Mouse (Mus musculus): ENCODE data around the gene Olfr987. TPM values are rescaled to one million over a fixed set of nuclear protein-coding genes. Genes with fewer than 3 reads are reported as not detected.
"Not testable (repeated sequence)": the region's sequence is repeated elsewhere in the genome, so short reads cannot be mapped to it uniquely, and the experiment has no call there.

Gene Olfr987
- total RNA-seq (2014; fragmentation: Nextera tagmentation) (not detected in 2 replicates), total RNA-seq (2017) (not detected in 2 replicates)

GRCm38 (mm10) chr2:85339215-85339614, at the start of gene Olfr987:
TSS of gene Olfr987 (minus strand) at chr2:85339315.
- ATAC-seq (replicated peaks; ENCODE audit: low FRiP score, low TSS enrichment, poor library complexity, severe bottlenecking) = not testable (repeated sequence)

DNA sequence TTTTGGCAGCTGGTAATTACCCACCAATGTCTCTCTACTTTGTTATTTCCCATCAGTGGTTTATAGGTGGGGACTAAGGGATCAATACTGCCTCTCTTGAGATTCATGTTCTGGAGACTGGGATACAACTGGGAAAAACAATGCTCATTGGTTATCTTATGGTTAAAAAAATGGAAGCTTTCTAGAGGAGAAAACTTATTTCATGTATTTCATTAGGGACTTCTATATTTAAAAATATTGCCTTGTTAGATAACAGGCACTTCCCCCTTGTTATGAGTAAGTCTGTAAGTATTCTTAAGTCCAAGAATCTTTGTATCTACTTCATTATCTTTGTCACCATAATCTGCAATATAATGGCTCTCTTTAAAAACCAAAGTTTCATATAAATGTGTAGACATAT, 24.0 kb upstream of the Olfr987 start, which contains the start of gene Olfr988:
Gene Olfr988, minus strand, starts transcription at position 101 of the 400 bp plus-strand sequence.
- not testable (repeated sequence) for ATAC-seq (replicated peaks; ENCODE audit: low FRiP score, low TSS enrichment, poor library complexity, severe bottlenecking)

DNA sequence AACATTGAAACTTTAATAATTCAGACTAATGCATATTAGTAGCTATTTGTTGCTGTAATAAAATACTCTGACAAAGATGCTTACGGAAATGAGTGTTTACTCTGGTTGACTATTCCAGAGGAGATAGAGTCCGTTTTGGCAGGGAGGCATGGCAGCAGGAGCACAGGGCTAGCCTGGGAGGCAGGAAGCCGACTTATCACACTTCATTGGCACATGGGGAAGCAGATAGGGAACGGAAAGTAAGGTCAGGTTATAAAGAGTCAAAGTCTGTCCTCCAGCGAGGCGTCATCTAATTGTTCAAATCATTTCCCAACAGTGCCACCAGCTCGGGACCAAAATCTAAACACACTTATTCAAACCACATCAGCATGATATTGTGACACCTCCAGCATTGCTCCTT, 857 bp upstream of the Olfr987 start:
- ATAC-seq (replicated peaks; ENCODE audit: low FRiP score, low TSS enrichment, poor library complexity, severe bottlenecking) = no peak

- ATAC-seq (replicated peaks; ENCODE audit: low FRiP score, low TSS enrichment, poor library complexity, severe bottlenecking) = no peak
These were observed 20.0 kb downstream of the Olfr987 start for GRCm38 (mm10) chr2:85319106-85319505.

DNA sequence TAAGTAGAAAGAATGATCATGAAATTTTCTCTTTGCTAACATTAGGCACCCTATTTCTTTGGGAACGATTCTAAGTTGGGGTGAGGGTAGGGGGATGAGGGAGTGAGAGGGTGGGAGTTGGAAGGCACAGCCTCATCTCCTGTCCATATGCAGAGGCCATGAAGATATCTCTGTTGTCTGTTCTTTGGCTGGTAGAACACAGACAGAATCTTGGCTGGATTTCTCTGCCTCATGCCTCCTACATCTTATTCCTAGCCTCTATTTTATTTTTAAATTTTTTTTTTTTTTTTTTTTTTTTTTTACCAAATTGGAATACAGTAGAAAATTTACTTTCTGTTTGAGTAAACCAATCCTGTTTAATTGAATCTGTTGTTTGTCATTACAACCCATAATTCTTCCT, 53.7 kb downstream of the Olfr987 start:
- ATAC-seq (replicated peaks; ENCODE audit: low FRiP score, low TSS enrichment, poor library complexity, severe bottlenecking) = no peak

DNA sequence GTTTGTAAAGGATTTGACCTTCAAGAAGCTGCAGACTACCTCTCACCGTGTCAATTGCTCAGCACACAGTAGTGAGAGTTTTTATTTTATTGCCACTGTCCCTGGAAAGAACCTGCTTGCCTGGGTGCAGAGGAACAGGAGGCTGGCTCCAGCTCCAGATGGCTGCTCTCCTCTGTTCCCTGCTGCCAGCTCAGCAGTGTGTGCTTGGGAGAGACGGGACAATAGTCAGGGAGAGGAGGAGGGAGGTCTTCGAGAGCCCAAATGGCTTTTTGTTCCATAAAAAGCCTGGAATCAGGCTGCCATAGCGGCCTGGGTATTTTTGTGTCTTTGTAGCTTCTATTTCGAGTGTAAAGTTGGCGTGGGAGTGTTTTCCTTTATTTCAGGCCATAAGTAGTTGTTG, 54.5 kb downstream of the Olfr987 start:
- ATAC-seq (replicated peaks; ENCODE audit: low FRiP score, low TSS enrichment, poor library complexity, severe bottlenecking) = no peak

DNA sequence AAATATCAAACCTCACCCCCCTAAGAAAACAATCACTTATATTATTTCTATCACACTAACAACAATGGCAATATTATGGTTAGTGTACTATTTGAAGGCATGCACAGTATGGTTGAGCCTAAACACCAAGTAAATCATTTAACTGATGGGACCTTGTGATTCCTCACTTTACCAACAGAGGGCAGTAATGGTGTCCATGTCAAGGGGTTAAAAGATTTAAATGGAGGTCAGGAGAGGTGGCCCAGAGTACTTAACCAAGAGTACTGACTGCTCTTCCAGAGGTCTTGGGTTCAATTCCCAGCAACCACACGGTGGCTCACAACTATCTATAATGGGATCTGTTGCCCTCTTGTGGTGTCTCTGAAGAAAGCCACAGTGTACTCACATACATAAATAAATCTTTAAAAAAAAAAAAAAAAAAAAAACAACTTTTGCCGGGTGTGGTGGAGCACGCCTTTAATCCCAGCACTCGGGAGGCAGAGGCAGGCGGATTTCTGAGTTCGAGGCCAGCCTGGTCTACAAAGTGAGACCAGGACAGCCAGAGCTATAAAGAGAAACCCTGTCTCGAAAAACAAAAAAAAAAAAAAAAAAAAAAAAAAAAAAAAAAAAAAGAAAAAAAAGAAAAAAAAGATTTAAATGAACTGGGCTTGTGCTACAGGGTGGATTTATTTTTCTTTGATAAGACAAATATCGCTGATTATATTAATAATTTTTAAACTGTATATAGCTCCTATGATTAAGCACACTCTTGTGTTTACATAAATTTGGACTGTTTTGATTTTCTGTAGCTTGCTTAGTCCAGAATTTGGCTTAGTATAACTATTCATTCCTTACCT, 55.3 kb downstream of the Olfr987 start:
- no peak for ATAC-seq (replicated peaks; ENCODE audit: low FRiP score, low TSS enrichment, poor library complexity, severe bottlenecking)

- no peak for ATAC-seq (replicated peaks; ENCODE audit: low FRiP score, low TSS enrichment, poor library complexity, severe bottlenecking)
These were observed 58.1 kb downstream of the Olfr987 start for GRCm38 (mm10) chr2:85281023-85281422.

Other genes starting within 250 kb of the Olfr987 start
- not detected in 2 replicates for gene Aplnr, start 203.1 kb downstream of the Olfr987 start, total RNA-seq (2014; fragmentation: Nextera tagmentation)
- gene Aplnr, start 203.1 kb downstream of the Olfr987 start, total RNA-seq (2017) = not detected in 2 replicates
- gene Lrrc55, start 142.1 kb downstream of the Olfr987 start, total RNA-seq (2014; fragmentation: Nextera tagmentation) = not detected in 2 replicates
- not detected in 2 replicates for gene Lrrc55, start 142.1 kb downstream of the Olfr987 start, total RNA-seq (2017)
- not detected in 2 replicates for gene Olfr988, start 23.9 kb upstream of the Olfr987 start, total RNA-seq (2014; fragmentation: Nextera tagmentation)
- gene Olfr988, start 23.9 kb upstream of the Olfr987 start, total RNA-seq (2017) = not detected in 2 replicates
- not detected in 2 replicates for gene Olfr992, start 70.2 kb upstream of the Olfr987 start, total RNA-seq (2014; fragmentation: Nextera tagmentation)
- not detected in 2 replicates for gene Olfr992, start 70.2 kb upstream of the Olfr987 start, total RNA-seq (2017)
- gene Olfr993, start 75.6 kb upstream of the Olfr987 start, total RNA-seq (2014; fragmentation: Nextera tagmentation) = not detected in 2 replicates
- not detected in 2 replicates for gene Olfr993, start 75.6 kb upstream of the Olfr987 start, total RNA-seq (2017)
- gene Olfr994, start 97.1 kb upstream of the Olfr987 start, total RNA-seq (2014; fragmentation: Nextera tagmentation) = not detected in 2 replicates
- not detected in 2 replicates for gene Olfr994, start 97.1 kb upstream of the Olfr987 start, total RNA-seq (2017)
- not detected in 2 replicates for gene Olfr995, start 104.3 kb upstream of the Olfr987 start, total RNA-seq (2014; fragmentation: Nextera tagmentation)
- not detected in 2 replicates for gene Olfr995, start 104.3 kb upstream of the Olfr987 start, total RNA-seq (2017)
- not detected in 2 replicates for gene 4833423E24Rik, start 179.7 kb upstream of the Olfr987 start, total RNA-seq (2014; fragmentation: Nextera tagmentation)
- not detected in 2 replicates for gene 4833423E24Rik, start 179.7 kb upstream of the Olfr987 start, total RNA-seq (2017)
- not detected in 2 replicates for gene Olfr996, start 239.9 kb upstream of the Olfr987 start, total RNA-seq (2014; fragmentation: Nextera tagmentation)
- not detected in 2 replicates for gene Olfr996, start 239.9 kb upstream of the Olfr987 start, total RNA-seq (2017)
- not detected in 2 replicates for gene Olfr998, start 249.6 kb upstream of the Olfr987 start, total RNA-seq (2014; fragmentation: Nextera tagmentation)
- gene Olfr998, start 249.6 kb upstream of the Olfr987 start, total RNA-seq (2017) = not detected in 2 replicates

Measured in megakaryocyte-erythroid progenitor cell, adult 5-6 weeks (primary cell).